Mouse (Mus musculus): ENCODE data around the gene Olfr74.

GRCm38 (mm10) chr2:87974563-87974962 lies at the start of gene Olfr74:
- TF ChIP-seq CTCF (IDR thresholded peaks at IDR 0.05; ENCODE audit: low read depth) = no peak
- no peak for TF ChIP-seq EP300 (IDR thresholded peaks at IDR 0.05; ENCODE audit: low read depth)

Data from liver, embryonic 14.5 days (tissue).